Mouse (Mus musculus): ENCODE data around the gene Atp6v0a2. TPM values are rescaled to one million over a fixed set of nuclear protein-coding genes. Genes with fewer than 3 reads are reported as not detected.
"Not testable (repeated sequence)": the region's sequence is repeated elsewhere in the genome, so short reads cannot be mapped to it uniquely, and the experiment has no call there.

The Atp6v0a2 gene
- polyA plus RNA-seq, 1 experiment from 2014 or later: 43.7 TPM

DNA sequence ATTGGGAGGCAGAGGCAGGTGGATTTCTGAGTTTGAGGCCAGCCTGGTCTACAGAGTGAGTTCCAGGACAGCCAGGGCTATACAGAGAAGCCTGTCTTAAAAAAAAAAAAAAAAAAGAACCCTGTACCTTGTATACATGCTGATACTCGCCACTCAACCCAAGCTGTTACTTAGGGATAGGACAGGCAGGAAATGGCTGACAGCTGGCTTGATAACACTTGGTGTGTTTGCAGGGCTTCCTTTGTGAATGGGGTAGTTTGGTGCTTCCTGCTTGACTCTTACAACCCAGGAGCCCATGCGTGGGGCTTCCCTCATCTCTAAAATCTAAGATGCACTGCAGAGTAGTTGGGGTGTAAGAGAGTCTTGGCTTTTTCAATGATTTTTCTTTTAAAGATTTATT is 5.0 kb downstream of the Atp6v0a2 start:
- 86% methylated on average over 2 of the region's 2 CpGs for WGBS
- Histone ChIP-seq H3K27me3 (replicated peaks; ENCODE audit: control insufficient read depth, insufficient read depth, low read length) (no peaks in the 10 kb centered on the region), H3K9me3 (ENCODE audit: control insufficient read depth, low read length) (no peaks in the 10 kb centered on the region), H3K36me3 (ENCODE audit: control insufficient read depth, insufficient read depth) (peaks cover 37% of the 10 kb centered on the region), H3K27ac (ENCODE audit: low read length) (no peak overlapping the region), H3K4me3 (replicated peaks; ENCODE audit: low read length) (no peak overlapping the region), H3K9ac (replicated peaks; ENCODE audit: low read depth, low read length) (no peak overlapping the region), H3K4me2 (ENCODE audit: low read length) (no peak overlapping the region), H3K4me1 (replicated peaks; ENCODE audit: control insufficient read depth, insufficient read depth, low read length) (peaks cover 15% of the 10 kb centered on the region)
- no peak for ATAC-seq

DNA sequence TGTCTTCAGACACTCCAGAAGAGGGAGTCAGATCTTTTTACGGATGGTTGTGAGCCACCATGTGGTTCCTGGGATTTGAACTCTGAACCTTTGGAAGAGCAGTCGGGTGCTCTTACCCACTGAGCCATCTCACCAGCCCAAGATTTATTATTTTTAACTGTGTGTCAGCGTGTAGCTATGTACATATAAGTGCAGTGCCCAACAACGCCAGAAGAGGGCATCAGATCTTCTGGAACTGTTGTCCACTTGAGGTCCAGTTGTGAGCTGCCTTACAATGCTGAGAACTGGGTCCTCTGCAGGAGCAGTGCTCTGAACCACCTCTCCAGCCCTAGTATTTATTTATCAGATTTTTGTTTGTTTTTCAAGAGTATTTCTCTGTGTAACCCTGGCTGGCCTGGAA is 6.7 kb downstream of the Atp6v0a2 start:
- H3K27ac ChIP-seq (ENCODE audit: low read length); H3K4me1 ChIP-seq (replicated peaks; ENCODE audit: control insufficient read depth, insufficient read depth, low read length); ATAC-seq; H3K4me3 ChIP-seq (replicated peaks; ENCODE audit: low read length); H3K4me2 ChIP-seq (ENCODE audit: low read length); H3K9me3 ChIP-seq (ENCODE audit: control insufficient read depth, low read length); H3K27me3 ChIP-seq (replicated peaks; ENCODE audit: control insufficient read depth, insufficient read depth, low read length); H3K9ac ChIP-seq (replicated peaks; ENCODE audit: low read depth, low read length): not testable (repeated sequence)
- 88% methylated on average over 4 of the region's 4 CpGs for WGBS
- H3K36me3 ChIP-seq (ENCODE audit: control insufficient read depth, insufficient read depth): peaks cover 49% of the 10 kb centered on the region

DNA sequence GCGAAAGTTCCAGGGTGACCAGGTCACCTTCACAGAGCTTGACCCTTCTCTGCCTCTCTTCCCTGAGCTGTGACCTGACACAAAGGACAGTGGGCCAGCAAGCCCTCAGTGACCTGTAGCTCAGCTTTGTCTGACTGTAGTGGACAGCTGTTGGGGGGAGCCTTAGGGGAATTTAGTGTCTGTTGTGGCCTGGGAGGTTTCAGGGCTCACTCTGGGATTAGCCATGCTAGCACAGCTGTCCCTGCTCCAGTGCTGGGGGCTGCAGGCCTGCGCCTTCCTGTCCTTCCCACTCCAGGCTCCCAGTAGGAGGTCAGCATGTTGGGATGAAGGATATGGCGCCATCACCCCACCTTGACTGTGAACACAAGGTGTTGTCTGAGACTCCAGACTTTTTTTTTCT is 7.8 kb downstream of the Atp6v0a2 start:
- no peak overlapping the region for H3K4me3 ChIP-seq (replicated peaks; ENCODE audit: low read length)
- no peak for ATAC-seq
- peaks cover 55% of the 10 kb centered on the region for H3K36me3 ChIP-seq (ENCODE audit: control insufficient read depth, insufficient read depth)
- 96% methylated on average over 3 of the region's 3 CpGs for WGBS
- H3K27ac ChIP-seq (ENCODE audit: low read length): no peak overlapping the region
- H3K4me1 ChIP-seq (replicated peaks; ENCODE audit: control insufficient read depth, insufficient read depth, low read length): no peaks in the 10 kb centered on the region
- no peaks in the 10 kb centered on the region for H3K9me3 ChIP-seq (ENCODE audit: control insufficient read depth, low read length)
- no peak overlapping the region for H3K4me2 ChIP-seq (ENCODE audit: low read length)
- no peak overlapping the region for H3K9ac ChIP-seq (replicated peaks; ENCODE audit: low read depth, low read length)
- H3K27me3 ChIP-seq (replicated peaks; ENCODE audit: control insufficient read depth, insufficient read depth, low read length): no peaks in the 10 kb centered on the region

DNA sequence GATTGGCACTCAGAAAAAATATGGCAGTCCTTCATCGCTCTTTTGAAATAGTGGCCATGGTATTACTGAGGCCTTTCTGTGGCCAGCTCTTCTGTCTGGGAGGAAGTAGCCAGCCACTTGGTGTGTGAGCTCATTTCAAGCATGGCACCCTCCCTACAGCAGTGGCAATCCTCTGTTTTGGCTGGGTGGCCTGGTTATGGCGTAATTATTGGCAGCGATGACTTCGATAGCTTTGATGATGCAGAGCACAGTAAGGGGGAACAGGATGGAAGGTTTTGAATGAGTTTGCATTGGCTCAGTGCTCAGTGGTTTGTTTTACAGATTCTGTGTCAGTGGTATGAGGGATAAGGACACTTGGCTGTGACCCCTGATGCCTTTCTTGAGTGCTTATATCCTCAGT is 8.3 kb downstream of the Atp6v0a2 start:
- no peaks in the 10 kb centered on the region for H3K27me3 ChIP-seq (replicated peaks; ENCODE audit: control insufficient read depth, insufficient read depth, low read length)
- no peak overlapping the region for H3K4me2 ChIP-seq (ENCODE audit: low read length)
- WGBS: 96% methylated on average over 4 of the region's 4 CpGs
- no peaks in the 10 kb centered on the region for H3K4me1 ChIP-seq (replicated peaks; ENCODE audit: control insufficient read depth, insufficient read depth, low read length)
- H3K9ac ChIP-seq (replicated peaks; ENCODE audit: low read depth, low read length): no peak overlapping the region
- H3K36me3 ChIP-seq (ENCODE audit: control insufficient read depth, insufficient read depth): peaks cover 58% of the 10 kb centered on the region
- H3K27ac ChIP-seq (ENCODE audit: low read length): no peak overlapping the region
- no peak for ATAC-seq
- no peak overlapping the region for H3K4me3 ChIP-seq (replicated peaks; ENCODE audit: low read length)
- H3K9me3 ChIP-seq (ENCODE audit: control insufficient read depth, low read length): no peaks in the 10 kb centered on the region

DNA sequence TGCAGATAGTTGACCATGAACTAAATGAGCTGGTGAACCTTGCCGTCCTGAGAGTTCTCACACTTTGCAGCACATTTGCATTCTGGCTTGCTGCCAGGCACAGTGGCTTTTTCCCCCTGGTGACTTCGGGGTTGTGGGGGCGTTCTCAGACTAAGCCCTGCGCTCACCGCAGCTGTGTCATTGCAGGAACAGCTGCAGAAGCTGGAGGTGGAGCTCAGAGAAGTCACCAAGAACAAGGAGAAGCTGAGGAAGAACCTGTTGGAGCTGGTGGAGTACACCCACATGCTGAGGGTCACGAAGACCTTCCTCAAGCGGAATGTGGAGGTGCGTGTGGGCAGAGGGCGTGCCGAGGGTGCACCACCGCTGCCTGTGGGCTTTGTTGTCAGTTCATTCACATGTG is 8.9 kb downstream of the Atp6v0a2 start:
- no peaks in the 10 kb centered on the region for H3K27me3 ChIP-seq (replicated peaks; ENCODE audit: control insufficient read depth, insufficient read depth, low read length)
- no peak overlapping the region for H3K4me2 ChIP-seq (ENCODE audit: low read length)
- no peaks in the 10 kb centered on the region for H3K4me1 ChIP-seq (replicated peaks; ENCODE audit: control insufficient read depth, insufficient read depth, low read length)
- no peak overlapping the region for H3K4me3 ChIP-seq (replicated peaks; ENCODE audit: low read length)
- ATAC-seq: no peak
- H3K9me3 ChIP-seq (ENCODE audit: control insufficient read depth, low read length): no peaks in the 10 kb centered on the region
- H3K27ac ChIP-seq (ENCODE audit: low read length): no peak overlapping the region
- peaks cover 59% of the 10 kb centered on the region for H3K36me3 ChIP-seq (ENCODE audit: control insufficient read depth, insufficient read depth)
- no peak overlapping the region for H3K9ac ChIP-seq (replicated peaks; ENCODE audit: low read depth, low read length)
- 85% methylated on average over 11 of the region's 11 CpGs for WGBS

DNA sequence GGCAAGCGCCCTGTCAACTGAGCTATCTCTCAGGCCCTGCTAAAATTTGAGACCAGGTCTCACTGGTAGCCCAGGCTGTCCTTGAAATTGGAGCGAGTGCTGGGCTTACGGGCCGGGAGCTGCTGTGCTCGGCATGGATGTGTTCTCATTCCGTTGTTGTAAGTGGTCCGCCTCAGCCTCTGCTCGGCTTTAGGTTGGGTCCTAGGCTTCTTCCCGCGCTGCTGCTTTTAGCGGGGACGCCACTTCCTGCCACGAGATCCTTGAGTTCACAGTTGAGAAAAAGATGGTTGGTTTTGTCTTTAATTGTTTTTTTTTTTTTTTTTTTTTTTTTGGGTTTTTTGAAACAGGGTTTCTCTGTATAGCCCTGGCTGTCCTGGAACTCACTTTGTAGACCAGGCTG is 9.5 kb downstream of the Atp6v0a2 start:
- Histone ChIP-seq H3K9me3 (ENCODE audit: control insufficient read depth, low read length) (no peaks in the 10 kb centered on the region), H3K4me3 (replicated peaks; ENCODE audit: low read length) (no peak overlapping the region), H3K27ac (ENCODE audit: low read length) (no peak overlapping the region), H3K36me3 (ENCODE audit: control insufficient read depth, insufficient read depth) (peaks cover 63% of the 10 kb centered on the region), H3K4me1 (replicated peaks; ENCODE audit: control insufficient read depth, insufficient read depth, low read length) (no peaks in the 10 kb centered on the region), H3K27me3 (replicated peaks; ENCODE audit: control insufficient read depth, insufficient read depth, low read length) (no peaks in the 10 kb centered on the region), H3K9ac (replicated peaks; ENCODE audit: low read depth, low read length) (no peak overlapping the region), H3K4me2 (ENCODE audit: low read length) (no peak overlapping the region)
- no peak for ATAC-seq
- WGBS: 96% methylated on average over 13 of the region's 13 CpGs

DNA sequence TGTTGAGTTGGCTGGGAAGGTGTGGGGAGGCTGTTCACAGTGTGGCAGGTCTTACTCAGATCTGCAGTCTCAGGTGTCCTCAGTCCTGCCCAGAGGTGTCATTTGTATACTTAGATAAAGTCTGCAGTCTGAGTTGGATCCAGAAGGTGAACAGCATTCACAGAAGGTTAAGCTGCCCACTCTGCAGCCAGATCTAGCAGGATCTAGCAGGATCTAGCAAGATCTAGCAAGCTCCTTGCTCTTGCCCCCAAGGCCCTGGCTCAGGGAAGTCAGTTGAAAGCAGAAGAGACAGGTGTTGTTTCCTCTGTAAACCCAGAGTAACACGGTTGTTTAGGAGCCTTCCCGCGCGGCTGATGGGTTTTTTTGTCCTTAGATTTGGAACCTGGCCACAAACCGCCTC is 85.4 kb downstream of the Atp6v0a2 start:
- Histone ChIP-seq H3K9me3 (ENCODE audit: control insufficient read depth, low read length) (no peaks in the 10 kb centered on the region), H3K36me3 (ENCODE audit: control insufficient read depth, insufficient read depth) (peaks cover 31% of the 10 kb centered on the region), H3K4me2 (ENCODE audit: low read length) (no peak overlapping the region), H3K4me3 (replicated peaks; ENCODE audit: low read length) (no peak overlapping the region), H3K9ac (replicated peaks; ENCODE audit: low read depth, low read length) (no peak overlapping the region), H3K27me3 (replicated peaks; ENCODE audit: control insufficient read depth, insufficient read depth, low read length) (no peaks in the 10 kb centered on the region), H3K27ac (ENCODE audit: low read length) (no peak overlapping the region), H3K4me1 (replicated peaks; ENCODE audit: control insufficient read depth, insufficient read depth, low read length) (no peaks in the 10 kb centered on the region)
- no peak for ATAC-seq
- WGBS: 88% methylated on average over 5 of the region's 5 CpGs

DNA sequence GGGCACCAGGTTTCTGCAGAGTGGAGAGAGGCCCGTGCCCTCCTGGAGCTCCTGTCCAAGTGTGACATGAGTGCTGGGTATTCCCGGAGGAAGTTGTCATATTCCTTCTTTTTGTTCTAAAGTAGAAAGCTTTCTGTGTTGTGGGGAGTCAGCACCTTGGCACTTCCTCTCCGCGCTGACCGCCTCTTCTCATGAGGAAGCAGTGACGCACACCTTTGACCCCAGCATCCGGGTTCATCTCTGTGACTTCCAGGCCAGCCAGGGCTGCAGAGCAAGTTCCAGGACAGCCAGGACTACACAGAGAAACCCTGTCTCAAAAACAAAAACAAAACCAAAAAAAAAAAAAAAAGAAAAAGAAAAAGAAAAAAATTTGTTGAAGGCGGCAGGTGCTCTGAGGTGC is 86.8 kb downstream of the Atp6v0a2 start:
- Histone ChIP-seq H3K4me3 (replicated peaks; ENCODE audit: low read length) (no peak overlapping the region), H3K4me1 (replicated peaks; ENCODE audit: control insufficient read depth, insufficient read depth, low read length) (no peaks in the 10 kb centered on the region), H3K27me3 (replicated peaks; ENCODE audit: control insufficient read depth, insufficient read depth, low read length) (no peaks in the 10 kb centered on the region), H3K36me3 (ENCODE audit: control insufficient read depth, insufficient read depth) (peaks cover 45% of the 10 kb centered on the region), H3K27ac (ENCODE audit: low read length) (no peak overlapping the region), H3K9me3 (ENCODE audit: control insufficient read depth, low read length) (no peaks in the 10 kb centered on the region), H3K9ac (replicated peaks; ENCODE audit: low read depth, low read length) (no peak overlapping the region), H3K4me2 (ENCODE audit: low read length) (no peak overlapping the region)
- WGBS: 92% methylated on average over 8 of the region's 8 CpGs
- ATAC-seq: no peak

DNA sequence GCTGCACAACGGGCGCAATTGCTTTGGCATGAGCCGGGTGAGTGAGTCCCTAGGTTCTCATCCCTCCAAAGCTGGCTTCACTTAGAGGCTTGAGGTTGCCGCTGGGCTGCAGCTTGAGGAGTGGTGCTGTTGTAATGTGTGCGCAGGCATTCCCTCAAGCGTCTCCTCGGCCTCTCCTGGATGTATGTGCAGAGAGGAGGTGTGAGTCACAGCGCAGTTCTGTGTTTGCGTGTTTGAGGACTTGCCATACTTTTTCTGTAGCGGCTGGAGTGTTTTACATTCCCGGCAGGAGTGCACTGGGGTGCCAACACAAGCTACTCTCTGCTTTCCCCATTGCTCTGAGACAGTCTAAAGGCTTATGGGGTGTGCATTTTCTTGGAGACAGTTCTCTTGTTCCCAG is 89.6 kb downstream of the Atp6v0a2 start:
- Histone ChIP-seq H3K36me3 (ENCODE audit: control insufficient read depth, insufficient read depth) (peaks cover 50% of the 10 kb centered on the region), H3K9me3 (ENCODE audit: control insufficient read depth, low read length) (no peaks in the 10 kb centered on the region), H3K9ac (replicated peaks; ENCODE audit: low read depth, low read length) (no peak overlapping the region), H3K4me1 (replicated peaks; ENCODE audit: control insufficient read depth, insufficient read depth, low read length) (no peaks in the 10 kb centered on the region), H3K27ac (ENCODE audit: low read length) (no peak overlapping the region), H3K27me3 (replicated peaks; ENCODE audit: control insufficient read depth, insufficient read depth, low read length) (no peaks in the 10 kb centered on the region), H3K4me2 (ENCODE audit: low read length) (no peak overlapping the region), H3K4me3 (replicated peaks; ENCODE audit: low read length) (no peak overlapping the region)
- 96% methylated on average over 11 of the region's 11 CpGs for WGBS
- no peak for ATAC-seq

DNA sequence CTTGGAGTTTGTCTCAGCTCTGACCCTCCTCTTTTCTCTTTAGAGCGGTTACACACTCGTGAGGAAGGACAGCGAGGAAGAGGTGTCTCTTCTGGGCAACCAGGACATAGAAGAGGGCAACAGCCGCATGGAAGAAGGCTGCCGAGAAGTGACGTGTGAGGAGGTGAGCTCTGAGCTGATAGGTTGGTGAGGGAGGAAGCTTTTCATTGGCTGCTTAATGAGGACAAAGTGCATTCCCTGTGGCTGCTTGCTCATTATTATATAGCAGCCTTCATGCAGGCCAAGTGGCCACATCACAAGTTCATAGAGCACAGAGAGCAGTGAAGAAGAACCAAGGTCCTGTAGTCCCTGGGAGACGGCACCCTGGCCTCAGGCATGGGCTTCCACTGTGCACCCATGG is 90.0 kb downstream of the Atp6v0a2 start:
- WGBS: 89% methylated on average over 7 of the region's 7 CpGs
- no peaks in the 10 kb centered on the region for H3K4me1 ChIP-seq (replicated peaks; ENCODE audit: control insufficient read depth, insufficient read depth, low read length)
- no peaks in the 10 kb centered on the region for H3K27me3 ChIP-seq (replicated peaks; ENCODE audit: control insufficient read depth, insufficient read depth, low read length)
- ATAC-seq: no peak
- H3K9me3 ChIP-seq (ENCODE audit: control insufficient read depth, low read length): no peaks in the 10 kb centered on the region
- H3K4me2 ChIP-seq (ENCODE audit: low read length): no peak overlapping the region
- H3K9ac ChIP-seq (replicated peaks; ENCODE audit: low read depth, low read length): no peak overlapping the region
- H3K4me3 ChIP-seq (replicated peaks; ENCODE audit: low read length): no peak overlapping the region
- no peak overlapping the region for H3K27ac ChIP-seq (ENCODE audit: low read length)
- H3K36me3 ChIP-seq (ENCODE audit: control insufficient read depth, insufficient read depth): peaks cover 47% of the 10 kb centered on the region
